Mouse (Mus musculus) ES-Bruce4 (cell line): ENCODE results near the gene Chrnb1.

Experiments
- CTCF ChIP-seq: IDR thresholded peaks from one replicate; pipeline ENCODE4 v1.8.1; 2011; ENCODE audit warnings: low read depth, low read length
- POLR2A ChIP-seq: IDR thresholded peaks from one replicate; pipeline ENCODE4 v1.8.1; 2011; ENCODE audit warnings: low read length; ENCODE audit not compliant: insufficient read depth

DNA sequence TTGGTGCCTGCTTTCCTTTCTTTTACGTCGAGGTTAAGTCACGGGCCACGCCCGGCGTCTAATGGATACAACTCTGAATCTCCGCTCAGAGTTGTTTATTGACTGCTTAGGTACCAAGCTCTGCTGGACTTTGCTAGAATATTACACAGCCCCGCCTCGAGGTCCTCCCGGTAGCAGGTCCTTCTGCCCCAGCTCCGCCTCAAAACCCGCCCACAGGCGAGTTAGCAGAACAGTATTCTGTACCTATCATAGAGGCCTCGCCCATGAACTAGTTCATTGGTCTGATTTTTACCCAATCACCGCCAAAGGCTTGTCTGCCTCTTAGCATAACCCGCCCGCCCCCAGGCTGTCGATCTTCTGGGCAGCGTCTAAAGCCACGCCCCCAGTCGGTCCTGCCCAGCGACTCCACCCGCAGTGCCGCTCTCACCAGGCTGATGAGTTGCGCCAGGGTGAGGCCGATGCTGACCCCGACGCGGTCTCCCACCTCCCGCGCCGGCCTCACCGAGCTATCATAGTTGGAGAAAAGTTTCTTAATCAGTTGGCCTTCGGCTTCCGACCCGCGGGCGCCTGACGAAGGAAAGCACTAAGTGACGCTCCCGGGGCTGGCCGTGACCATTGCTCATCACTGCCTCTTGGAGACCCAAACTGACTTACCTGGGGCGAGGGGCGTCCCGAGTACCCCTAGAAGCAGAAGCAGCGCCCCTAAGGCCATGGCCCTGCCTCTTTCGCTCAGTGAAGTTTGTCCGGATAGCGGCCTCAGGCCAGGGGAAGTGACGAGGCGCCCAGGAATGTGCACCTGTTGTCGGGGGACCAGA, at the start of gene Chrnb1:
- TF ChIP-seq CTCF (no peak), POLR2A (peak; percentile 9)
